Mouse (Mus musculus) midbrain, postnatal 0 days (tissue): ENCODE results near the gene Wdr5. TPM values are rescaled to one million over a fixed set of nuclear protein-coding genes. Genes with fewer than 3 reads are reported as not detected.

Source experiments
- ATAC-seq: fragments of 200-750 bp; cut with Nextera tagmentation; 2 replicates; pipeline ENCODE4 v1.8.0; 2017; ENCODE audit warnings: moderate number of reproducible peaks, mild to moderate bottlenecking, moderate TSS enrichment, moderate library complexity; ENCODE audit not compliant: low FRiP score
- DNase-seq: peaks from one replicate; pipeline ENCODE4 v3.0.0-alpha.2; 2015; ENCODE audit warnings: low spot score
- H3K27ac ChIP-seq: fragments of 300-500 bp; sonication (generic); 2 replicates; pipeline ENCODE4 v1.5.1; 2014; ENCODE audit warnings: low read depth, mild to moderate bottlenecking, low read length, mixed read lengths
- H3K27me3 ChIP-seq: fragments of 300-500 bp; sonication (generic); 2 replicates; pipeline ENCODE4 v1.6.1; 2014; ENCODE audit warnings: low read length, control low read depth, mixed read lengths; ENCODE audit not compliant: insufficient read depth
- H3K36me3 ChIP-seq: fragments of 300-500 bp; sonication (generic); 2 replicates; pipeline ENCODE4 v1.6.1; 2014; ENCODE audit warnings: low read length, control low read depth, mixed read lengths; ENCODE audit not compliant: insufficient read depth
- H3K4me1 ChIP-seq: fragments of 300-500 bp; sonication (generic); 2 replicates; pipeline ENCODE4 v1.6.1; 2014; ENCODE audit warnings: mild to moderate bottlenecking, control low read depth, antibody characterized with exemption, low read length, mixed read lengths; ENCODE audit not compliant: insufficient read depth
- H3K4me2 ChIP-seq: fragments of 300-500 bp; sonication (generic); 2 replicates; pipeline ENCODE4 v1.6.1; 2014; ENCODE audit warnings: low read depth, mild to moderate bottlenecking, low read length, mixed read lengths; ENCODE audit not compliant: poor library complexity, severe bottlenecking
- H3K4me3 ChIP-seq: fragments of 300-500 bp; sonication (generic); 2 replicates; pipeline ENCODE4 v1.5.1; 2014; ENCODE audit warnings: low read depth, mild to moderate bottlenecking, low read length, moderate library complexity
- H3K9ac ChIP-seq: fragments of 300-500 bp; sonication (generic); replicated peaks from 2 replicates; pipeline ENCODE4 v1.6.1; 2014; ENCODE audit warnings: mild to moderate bottlenecking, low read length, moderate library complexity, mixed read lengths; ENCODE audit not compliant: poor library complexity, severe bottlenecking
- H3K9me3 ChIP-seq: fragments of 300-500 bp; sonication (generic); 2 replicates; pipeline ENCODE4 v1.6.1; 2016; ENCODE audit warnings: low read length, control low read depth
- CTCF ChIP-seq: IDR thresholded peaks from 2 replicates; pipeline ENCODE4 v1.5.1; 2016; ENCODE audit warnings: antibody characterized with exemption, mild to moderate bottlenecking
- WGBS: fragments of 180-500 bp; shearing (Covaris S2); extraction: QIAGEN DNeasy Blood & Tissue Kit; methylation state at CpG from one replicate; pipeline ENCODE4 v1.1.7; 2014; 5-methylcytosine and 5-hydroxymethylcytosine counted together
- polyA plus RNA-seq: library from polyadenylated mRNA; unstranded; fragments of >200 nt; fragmentation: Nextera tagmentation; extraction: Ambion mirVana; gene quantifications from 2 replicates; pipeline ENCODE4 v1.2.1, GENCODE M21; 2015
- total RNA-seq: library from RNA; depleted of rRNA; stranded (reverse); fragments of >200 nt; gene quantifications from 2 replicates; pipeline ENCODE4 v1.2.3, GENCODE M21; 2014; rRNA removed

Gene Wdr5
- total and polyA plus RNA-seq, 2 experiments from 2014 or later: 34.5 to 48.9 TPM

DNA sequence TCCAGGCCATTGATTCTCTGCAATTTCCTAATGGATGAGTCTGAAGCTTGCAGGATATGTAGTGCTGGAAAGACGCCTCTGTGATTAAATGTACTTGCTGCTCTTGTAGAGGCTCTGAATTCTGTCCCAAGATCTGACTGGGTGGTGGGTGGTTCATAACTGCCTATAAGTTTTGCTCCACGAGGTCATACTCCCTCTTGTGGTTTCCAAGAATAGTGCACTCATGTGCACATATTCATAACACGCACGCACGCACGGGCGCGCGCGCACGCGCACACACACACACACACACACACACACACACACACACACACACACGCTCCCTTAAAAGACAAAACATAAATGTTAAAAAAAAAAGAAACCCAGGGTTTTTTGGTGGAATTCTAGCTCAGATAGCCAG is 69.6 kb downstream of the Wdr5 start:
- ATAC-seq: no peak
- 95% methylated on average over 13 of the region's 13 CpGs for WGBS
- H3K27me3 ChIP-seq: no peaks in the 10 kb centered on the region
- no peaks in the 10 kb centered on the region for H3K36me3 ChIP-seq
- H3K9ac ChIP-seq: no peak overlapping the region
- H3K4me2 ChIP-seq: no peak overlapping the region
- TF ChIP-seq CTCF: peak; percentile 24
- H3K4me3 ChIP-seq: no peak overlapping the region
- DNase-seq: no peak
- no peak overlapping the region for H3K27ac ChIP-seq
- no peaks in the 10 kb centered on the region for H3K9me3 ChIP-seq
- no peaks in the 10 kb centered on the region for H3K4me1 ChIP-seq

Other genes starting within 250 kb of the Wdr5 start
- gene Vav2, start 88.1 kb upstream of the Wdr5 start, total RNA-seq: 33.6 and 34.8 TPM in 2 replicates
- gene Vav2, start 88.1 kb upstream of the Wdr5 start, polyA plus RNA-seq: 6.4 TPM in 2 replicates
- 32.9 and 44.2 TPM in 2 replicates for gene Brd3os, start 72.8 kb upstream of the Wdr5 start, total RNA-seq
- gene Brd3os, start 72.8 kb upstream of the Wdr5 start, polyA plus RNA-seq: 42.5 and 47.4 TPM in 2 replicates
- gene Brd3, start 7.5 kb upstream of the Wdr5 start, total RNA-seq: 43.8 and 54.7 TPM in 2 replicates
- gene Brd3, start 7.5 kb upstream of the Wdr5 start, polyA plus RNA-seq: 124 TPM in 2 replicates
- 18.5 and 20.2 TPM in 2 replicates for gene Rxra, start 161.3 kb downstream of the Wdr5 start, total RNA-seq
- gene Rxra, start 161.3 kb downstream of the Wdr5 start, polyA plus RNA-seq: 2.2 and 2.3 TPM in 2 replicates